Mouse (Mus musculus) midbrain, embryonic 11.5 days (tissue): ENCODE measurements around the gene Klri1. TPM values are rescaled to one million over a fixed set of nuclear protein-coding genes. Genes with fewer than 3 reads are reported as not detected.

Source experiments
- ATAC-seq: fragments of 200-750 bp; cut with Nextera tagmentation; 2 replicates; pipeline ENCODE4 v1.8.0; 2017; ENCODE audit warnings: moderate TSS enrichment, moderate library complexity; ENCODE audit not compliant: low FRiP score
- DNase-seq: peaks from one replicate; pipeline ENCODE4 v3.0.0; 2015; ENCODE audit warnings: low spot score; ENCODE audit errors: missing footprints
- H3K27ac ChIP-seq: fragments of 300-500 bp; sonication (generic); 2 replicates; pipeline ENCODE4 v1.5.1; 2014; ENCODE audit warnings: low read depth, low read length
- H3K27me3 ChIP-seq: fragments of 300-500 bp; sonication (generic); 2 replicates; pipeline ENCODE4 v1.6.1; 2014; ENCODE audit warnings: mild to moderate bottlenecking, low read length, moderate library complexity, mixed read lengths; ENCODE audit not compliant: control insufficient read depth, insufficient read depth
- H3K36me3 ChIP-seq: fragments of 300-500 bp; sonication (generic); 2 replicates; pipeline ENCODE4 v1.6.1; 2014; ENCODE audit warnings: mild to moderate bottlenecking, low read length, moderate library complexity, mixed read lengths; ENCODE audit not compliant: control insufficient read depth, insufficient read depth
- H3K4me1 ChIP-seq: fragments of 300-500 bp; sonication (generic); 2 replicates; pipeline ENCODE4 v1.6.1; 2014; ENCODE audit warnings: low read length; ENCODE audit not compliant: control insufficient read depth, insufficient read depth
- H3K4me2 ChIP-seq: fragments of 300-500 bp; sonication (generic); 2 replicates; pipeline ENCODE4 v1.6.1; 2014; ENCODE audit warnings: mild to moderate bottlenecking, moderate library complexity
- H3K4me3 ChIP-seq: fragments of 300-500 bp; sonication (generic); 2 replicates; pipeline ENCODE4 v1.5.1; 2014; ENCODE audit warnings: low read depth, low read length
- H3K9ac ChIP-seq: fragments of 300-500 bp; sonication (generic); 2 replicates; pipeline ENCODE4 v1.6.1; 2014; ENCODE audit warnings: low read length
- H3K9me3 ChIP-seq: fragments of 300-500 bp; sonication (generic); 2 replicates; pipeline ENCODE4 v1.6.1; 2016; ENCODE audit warnings: low read length; ENCODE audit not compliant: control insufficient read depth
- WGBS: fragments of 180-500 bp; shearing (Covaris S2); extraction: QIAGEN DNeasy Blood & Tissue Kit; methylation state at CpG from one replicate; pipeline ENCODE4 v1.1.7; 2014; 5-methylcytosine and 5-hydroxymethylcytosine counted together
- polyA plus RNA-seq: library from polyadenylated mRNA; unstranded; fragments of >200 nt; fragmentation: Nextera tagmentation; extraction: Ambion mirVana; gene quantifications from 2 replicates; pipeline ENCODE4 v1.2.1, GENCODE M21; 2014

Klri1 gene
- polyA plus RNA-seq: not detected in 2 replicates

DNA sequence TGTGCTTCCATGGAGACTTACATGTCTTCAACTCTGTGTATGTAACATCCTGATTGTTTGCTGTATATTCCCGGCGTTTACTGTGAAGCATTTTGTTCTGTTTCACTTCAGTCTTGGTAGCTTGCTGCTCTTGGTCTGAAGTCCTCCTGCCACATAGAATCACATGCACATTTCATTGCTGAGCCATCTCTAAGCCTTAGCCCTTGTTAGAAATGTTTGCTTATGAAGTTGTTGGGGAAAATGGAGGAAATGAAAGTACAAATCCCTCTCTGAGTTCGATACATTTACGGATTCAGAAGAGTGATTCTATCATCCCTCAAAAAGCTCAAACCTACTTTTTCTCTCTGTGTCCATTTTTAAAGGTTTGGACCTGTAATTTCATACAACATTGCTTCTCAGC, at the start of gene Klri1:
Gene Klri1 (minus strand): TSS at position 101 of the 400 bp plus-strand sequence.
- Histone ChIP-seq H3K36me3 (no peaks in the 10 kb centered on the region), H3K9me3 (no peaks in the 10 kb centered on the region), H3K4me3 (no peak within 1 kb of the TSS), H3K4me2 (no peak within 1 kb of the TSS), H3K27ac (no peak within 1 kb of the TSS), H3K4me1 (no peaks in the 10 kb centered on the region), H3K9ac (no peak within 1 kb of the TSS), H3K27me3 (no peaks in the 10 kb centered on the region)
- 91% methylated on average over 4 of the region's 4 CpGs for WGBS
- ATAC-seq (no peak), DNase-seq (no peak)

DNA sequence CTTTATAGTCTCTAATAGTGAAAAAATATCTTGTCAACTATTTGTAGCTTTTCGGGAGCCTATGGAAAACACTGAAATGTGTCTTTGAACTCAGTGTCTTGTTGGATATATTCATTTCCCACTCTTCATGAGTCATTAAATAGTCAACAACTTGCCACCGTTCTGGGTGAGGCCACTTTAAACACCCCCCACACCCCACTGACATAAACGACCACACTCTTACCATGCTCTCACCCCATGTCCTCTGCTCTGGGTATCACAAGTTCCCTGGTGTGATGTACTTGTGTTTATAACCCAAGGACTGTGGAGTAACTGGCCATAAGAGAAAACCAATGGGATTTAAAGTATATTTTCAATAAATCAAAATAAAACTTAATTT, 30.7 kb upstream of the Klri1 start:
- H3K27me3 ChIP-seq: no peaks in the 10 kb centered on the region
- 84% methylated on average over 3 of the region's 3 CpGs for WGBS
- no peak overlapping the region for H3K27ac ChIP-seq
- H3K9ac ChIP-seq: no peak overlapping the region
- DNase-seq: no peak
- H3K36me3 ChIP-seq: no peaks in the 10 kb centered on the region
- H3K4me2 ChIP-seq: no peak overlapping the region
- H3K9me3 ChIP-seq: no peaks in the 10 kb centered on the region
- no peak for ATAC-seq
- no peaks in the 10 kb centered on the region for H3K4me1 ChIP-seq
- no peak overlapping the region for H3K4me3 ChIP-seq

DNA sequence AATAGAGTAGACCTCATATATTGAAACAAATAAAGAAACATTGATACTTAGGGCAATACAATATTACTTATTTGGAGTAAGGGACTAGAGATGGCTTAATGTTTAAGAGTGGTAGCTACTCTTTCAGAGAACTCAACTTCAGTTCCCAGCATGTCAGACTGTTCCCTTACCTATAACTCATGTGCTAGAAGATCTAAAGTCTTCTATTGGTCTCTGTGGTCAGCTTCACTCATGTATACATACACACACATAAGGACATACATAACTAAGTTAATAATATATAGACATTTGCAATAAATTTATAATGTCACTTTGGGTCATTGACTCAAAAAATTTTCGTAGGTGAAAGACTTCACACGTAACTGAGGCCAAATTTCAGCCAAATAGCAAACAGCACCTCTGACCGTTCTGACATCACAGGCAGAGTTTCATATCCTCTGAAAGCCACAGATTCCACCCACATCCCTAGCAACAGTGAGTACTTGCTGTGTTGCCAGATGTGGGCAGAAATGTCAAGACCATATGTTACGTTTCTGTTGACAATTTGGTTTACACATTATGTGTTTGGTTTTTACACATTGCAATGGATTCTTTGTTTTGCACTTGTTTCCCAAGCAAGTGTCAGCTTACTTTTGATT, 30.2 kb upstream of the Klri1 start:
- no peak overlapping the region for H3K27ac ChIP-seq
- no peak overlapping the region for H3K9ac ChIP-seq
- DNase-seq: no peak
- H3K4me3 ChIP-seq: no peak overlapping the region
- ATAC-seq: no peak
- no peaks in the 10 kb centered on the region for H3K9me3 ChIP-seq
- H3K27me3 ChIP-seq: no peaks in the 10 kb centered on the region
- H3K36me3 ChIP-seq: no peaks in the 10 kb centered on the region
- WGBS: 88% methylated on average over 4 of the region's 4 CpGs
- no peak overlapping the region for H3K4me2 ChIP-seq
- H3K4me1 ChIP-seq: no peaks in the 10 kb centered on the region

DNA sequence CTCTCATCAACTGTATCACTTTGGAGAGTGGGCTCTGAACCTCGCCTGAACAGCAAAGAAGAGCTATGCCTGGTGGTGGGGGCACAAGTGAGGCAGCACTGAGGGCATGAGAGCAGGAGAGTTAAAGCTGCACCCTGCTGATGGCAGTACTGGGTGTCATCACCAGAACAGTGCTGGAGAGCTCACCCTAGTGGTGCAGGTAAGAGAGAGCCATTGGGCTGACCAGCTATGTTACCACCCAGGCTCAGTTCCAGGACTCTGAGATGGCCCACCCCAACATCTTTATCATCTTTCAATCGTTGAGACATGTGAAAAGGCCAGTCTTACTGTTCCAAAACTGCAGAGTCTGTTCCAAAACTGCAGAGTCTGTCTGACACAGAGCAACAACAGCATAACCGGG, 29.2 kb upstream of the Klri1 start:
- H3K4me2 ChIP-seq: no peak overlapping the region
- no peaks in the 10 kb centered on the region for H3K9me3 ChIP-seq
- DNase-seq: no peak
- no peak overlapping the region for H3K4me3 ChIP-seq
- no peak for ATAC-seq
- no peaks in the 10 kb centered on the region for H3K4me1 ChIP-seq
- H3K36me3 ChIP-seq: no peaks in the 10 kb centered on the region
- no peak overlapping the region for H3K9ac ChIP-seq
- WGBS: 73% methylated on average over 3 of the region's 3 CpGs
- no peak overlapping the region for H3K27ac ChIP-seq
- H3K27me3 ChIP-seq: no peaks in the 10 kb centered on the region

DNA sequence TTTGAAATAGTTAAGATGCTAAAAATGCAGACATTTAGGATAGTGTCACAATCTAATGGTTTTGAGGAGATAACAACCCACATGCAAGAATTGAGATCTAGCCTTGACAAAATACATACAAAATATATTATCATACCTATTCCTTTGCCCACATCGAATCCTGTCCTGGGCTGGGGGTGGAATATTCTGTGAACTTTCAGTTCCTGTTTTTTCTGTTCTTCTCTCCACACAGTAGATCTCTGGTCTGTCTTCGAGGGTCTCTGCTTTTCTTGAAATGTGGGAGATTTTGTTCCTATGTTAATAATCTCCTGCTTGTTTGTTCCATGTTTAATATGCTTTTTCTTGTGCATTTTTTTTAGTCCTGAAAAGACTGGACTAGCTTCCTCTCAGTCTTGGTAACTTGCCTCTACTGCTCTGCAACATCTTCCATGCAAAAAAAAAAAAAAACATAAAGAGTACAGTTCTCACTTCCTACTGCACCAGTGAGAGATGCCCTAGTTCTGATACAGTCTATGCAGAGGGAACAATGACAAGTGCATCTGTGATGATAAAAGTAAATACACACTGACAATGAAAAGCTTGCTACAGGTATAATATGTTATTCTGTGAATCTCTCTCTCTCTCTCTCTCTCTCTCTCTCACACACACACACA, 23.3 kb upstream of the Klri1 start, which contains the start of gene Klri2:
Gene Klri2 (minus strand): TSS at position 416 of the 653 bp plus-strand sequence.
- DNase-seq: no peak
- Histone ChIP-seq H3K9me3 (no peaks in the 10 kb centered on the region), H3K36me3 (no peaks in the 10 kb centered on the region), H3K4me3 (no peak within 1 kb of the TSS), H3K27ac (no peak within 1 kb of the TSS), H3K4me1 (no peaks in the 10 kb centered on the region), H3K4me2 (no peak within 1 kb of the TSS), H3K27me3 (no peaks in the 10 kb centered on the region), H3K9ac (no peak within 1 kb of the TSS)
- ATAC-seq: no peak
- 62% methylated on average over 2 of the region's 2 CpGs for WGBS

DNA sequence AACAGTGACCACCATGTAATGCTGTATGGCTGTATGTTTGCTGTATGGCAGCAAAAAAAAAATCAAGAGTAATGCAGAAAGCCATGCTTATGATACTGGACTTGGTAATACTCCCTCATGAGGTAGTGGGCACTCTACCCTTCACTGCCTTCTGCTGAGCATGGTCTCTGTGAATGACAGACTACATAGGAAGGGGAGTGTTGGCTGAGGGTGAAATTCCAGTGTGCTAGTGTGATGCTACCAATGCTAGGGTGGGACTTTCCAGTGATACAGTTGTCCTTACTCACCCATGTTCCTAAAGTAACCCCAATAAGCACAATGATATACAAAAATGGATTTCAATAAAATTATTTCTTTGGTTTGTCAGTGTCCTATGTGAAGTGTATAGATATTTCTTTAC, 19.5 kb upstream of the Klri1 start:
- no peak for DNase-seq
- no peaks in the 10 kb centered on the region for H3K4me1 ChIP-seq
- no peaks in the 10 kb centered on the region for H3K36me3 ChIP-seq
- H3K4me2 ChIP-seq: no peak overlapping the region
- ATAC-seq: no peak
- no peak overlapping the region for H3K27ac ChIP-seq
- no peak overlapping the region for H3K9ac ChIP-seq
- H3K27me3 ChIP-seq: no peaks in the 10 kb centered on the region
- H3K9me3 ChIP-seq: no peaks in the 10 kb centered on the region
- H3K4me3 ChIP-seq: no peak overlapping the region

DNA sequence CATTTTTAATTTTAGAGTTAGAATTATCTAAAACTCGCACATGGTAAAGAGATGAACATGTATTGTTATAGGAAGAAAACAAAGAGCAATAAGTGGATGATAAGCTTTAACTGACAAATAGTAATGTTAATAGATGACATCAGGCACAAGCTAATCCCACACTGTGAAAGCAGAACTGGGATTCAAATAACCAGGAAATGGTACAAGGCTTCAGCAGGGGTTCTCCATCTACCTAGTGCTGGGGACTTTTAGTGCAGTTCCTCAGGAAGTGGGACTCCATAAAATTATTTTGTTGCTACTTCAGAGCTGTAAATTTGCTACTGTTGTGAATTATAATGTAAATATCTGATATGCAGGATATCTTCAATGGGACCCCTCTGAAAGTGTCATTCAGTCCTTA, 10.3 kb upstream of the Klri1 start:
- 90% methylated on average over 1 of the region's 1 CpGs for WGBS
- H3K4me3 ChIP-seq: no peak overlapping the region
- no peak for ATAC-seq

DNA sequence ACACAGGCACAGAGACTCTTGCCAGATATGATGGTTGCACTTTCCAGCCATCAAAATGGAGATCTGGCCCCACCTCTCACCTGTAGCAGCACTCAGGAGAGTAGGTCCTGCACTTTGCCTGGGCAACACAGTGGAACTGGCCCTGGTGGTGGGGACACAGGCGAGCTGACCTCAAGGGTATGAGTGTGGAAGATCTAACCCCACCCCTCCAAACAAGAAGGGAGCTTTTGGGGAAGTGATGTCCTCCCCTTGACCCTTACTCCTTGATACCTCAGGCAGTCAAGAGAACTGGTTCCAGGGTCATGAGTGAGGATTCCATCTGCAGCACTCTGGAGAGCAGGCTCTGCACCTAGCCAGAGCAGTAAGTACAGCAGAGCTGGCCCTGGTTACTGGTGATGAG, 4.5 kb upstream of the Klri1 start:
- ATAC-seq: no peak

More for the DNA sequence above, 10.3 kb upstream of the Klri1 start:
- Histone ChIP-seq H3K9me3 (no peaks in the 10 kb centered on the region), H3K27ac (no peak overlapping the region), H3K9ac (no peak overlapping the region), H3K4me1 (no peaks in the 10 kb centered on the region), H3K27me3 (no peaks in the 10 kb centered on the region), H3K4me2 (no peak overlapping the region), H3K36me3 (no peaks in the 10 kb centered on the region)
- DNase-seq: no peak

DNA sequence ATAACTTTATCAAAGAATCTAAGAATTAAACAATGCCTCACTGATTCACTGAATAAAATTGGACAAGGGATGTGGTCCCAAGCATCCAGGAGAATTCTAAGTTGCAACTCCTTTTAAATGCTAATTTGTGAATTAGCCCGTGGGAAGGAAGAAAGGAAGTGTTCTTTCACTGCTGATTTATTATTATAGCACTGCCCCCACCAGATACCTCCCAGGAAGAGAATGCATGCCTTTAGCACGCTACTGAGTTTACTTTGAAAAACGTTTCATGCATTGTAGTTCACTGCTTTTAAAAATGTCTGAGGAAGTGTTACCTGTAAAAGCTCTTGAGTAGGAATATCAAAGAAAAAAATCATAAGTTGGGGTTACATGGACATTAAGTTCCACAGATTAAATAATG, 3.6 kb upstream of the Klri1 start:
- H3K36me3 ChIP-seq: no peaks in the 10 kb centered on the region
- DNase-seq (no peak), ATAC-seq (no peak)
- H3K9ac ChIP-seq: no peak overlapping the region
- H3K9me3 ChIP-seq: no peaks in the 10 kb centered on the region
- H3K4me3 ChIP-seq: no peak overlapping the region
- H3K27me3 ChIP-seq: no peaks in the 10 kb centered on the region
- H3K4me2 ChIP-seq: no peak overlapping the region
- H3K4me1 ChIP-seq: no peaks in the 10 kb centered on the region
- 36% methylated on average over 3 of the region's 3 CpGs for WGBS
- H3K27ac ChIP-seq: no peak overlapping the region

More for the DNA sequence above, 4.5 kb upstream of the Klri1 start:
- Histone ChIP-seq H3K4me3 (no peak overlapping the region), H3K9me3 (no peaks in the 10 kb centered on the region), H3K27me3 (no peaks in the 10 kb centered on the region), H3K4me2 (no peak overlapping the region), H3K27ac (no peak overlapping the region), H3K36me3 (no peaks in the 10 kb centered on the region), H3K9ac (no peak overlapping the region), H3K4me1 (no peaks in the 10 kb centered on the region)
- WGBS: 61% methylated on average over 1 of the region's 1 CpGs
- DNase-seq: no peak
